Mouse (Mus musculus) cerebellum, adult 2 months (tissue): Measurements from ENCODE around the gene Ngdn. TPM values are rescaled to one million over a fixed set of nuclear protein-coding genes. Genes with fewer than 3 reads are reported as not detected.
"Not testable (repeated sequence)": the region's sequence is repeated elsewhere in the genome, so short reads cannot be mapped to it uniquely, and the experiment has no call there.

ENCODE experiments used
- DNase-seq, 2 experiments: peaks; one replicate each; pipeline ENCODE4 v3.0.0; 2021
- H3K27ac ChIP-seq: fragments of 200-500 bp; 2 replicates; pipeline ENCODE4 v1.5.1; 2012; ENCODE audit warnings: low read length, control low read depth, inconsistent platforms; ENCODE audit not compliant: insufficient read depth
- H3K27me3 ChIP-seq: fragments of 200-500 bp; 2 replicates; pipeline ENCODE4 v1.6.1; 2012; ENCODE audit warnings: inconsistent platforms, mild to moderate bottlenecking, low read length, moderate library complexity; ENCODE audit not compliant: control insufficient read depth, insufficient read depth
- H3K4me1 ChIP-seq: fragments of 200-500 bp; 2 replicates; pipeline ENCODE4 v1.6.1; 2011; ENCODE audit warnings: low read length; ENCODE audit not compliant: control insufficient read depth, insufficient read depth
- H3K4me3 ChIP-seq: fragments of 200-500 bp; replicated peaks from 2 replicates; pipeline ENCODE3; 2011; ENCODE audit warnings: mild to moderate bottlenecking, low read depth, low read length, control low read depth; ENCODE audit not compliant: insufficient read depth
- CTCF ChIP-seq: fragments of 200-500 bp; IDR thresholded peaks from 2 replicates; pipeline ENCODE4 v1.5.1; 2011; ENCODE audit warnings: low read depth, mild to moderate bottlenecking, control low read depth, low read length, moderate library complexity, borderline replicate concordance; ENCODE audit not compliant: insufficient read depth
- POLR2A ChIP-seq: fragments of 200-500 bp; IDR thresholded peaks from 2 replicates; pipeline ENCODE4 v1.6.1; 2011; ENCODE audit warnings: low read length, control low read depth, borderline replicate concordance; ENCODE audit not compliant: insufficient read depth
- WGBS: fragments of 180-500 bp; shearing (Covaris S2); methylation state at CpG from one replicate; pipeline ENCODE4 v1.1.7; 2018; 5-methylcytosine and 5-hydroxymethylcytosine counted together
- polyA plus RNA-seq: library from polyadenylated mRNA; depleted of rRNA; stranded (reverse); fragments of >200 nt; gene quantifications from 2 replicates; pipeline ENCODE4 v1.2.3, GENCODE M21; 2012

Gene Ngdn
- polyA plus RNA-seq, 1 experiment, result 49.4 TPM

GRCm38 (mm10) chr14:54994136-54994868 is 21.0 kb upstream of the Ngdn start, which contains the start of gene Myh7:
Myh7 (minus strand) TSS chr14:54994626.
- Histone ChIP-seq H3K4me1 (no peaks in the 10 kb centered on the region), H3K4me3 (no peak within 1 kb of the TSS), H3K27me3 (no peaks in the 10 kb centered on the region), H3K27ac (no peak within 1 kb of the TSS)
- DNase-seq, result no peak
- TF ChIP-seq CTCF, result no peak
- no peak for TF ChIP-seq POLR2A
- WGBS, result 69% methylated on average over 11 of the region's 11 CpGs

- Histone ChIP-seq H3K4me3 (no peak overlapping the region), H3K4me1 (no peaks in the 10 kb centered on the region), H3K27me3 (no peaks in the 10 kb centered on the region), H3K27ac (no peak overlapping the region)
- no peak for DNase-seq
- TF ChIP-seq CTCF, result no peak
- TF ChIP-seq POLR2A, result no peak
Observed at GRCm38 (mm10) chr14:54994869-54995186, 20.4 kb upstream of the Ngdn start.

- no peaks in the 10 kb centered on the region for H3K4me1 ChIP-seq
- H3K27ac ChIP-seq, result no peak overlapping the region
- no peaks in the 10 kb centered on the region for H3K27me3 ChIP-seq
- 43% methylated on average over 14 of the region's 14 CpGs for WGBS
- DNase-seq, result no peak
- TF ChIP-seq CTCF, result no peak
- TF ChIP-seq POLR2A, result no peak
- no peak overlapping the region for H3K4me3 ChIP-seq
Observed at GRCm38 (mm10) chr14:54995457-54996138, 19.7 kb upstream of the Ngdn start.

GRCm38 (mm10) chr14:54996793-54997192 is 18.5 kb upstream of the Ngdn start:
- no peak overlapping the region for H3K4me3 ChIP-seq
- DNase-seq, result no peak
- no peak overlapping the region for H3K27ac ChIP-seq
- H3K4me1 ChIP-seq, result no peaks in the 10 kb centered on the region
- TF ChIP-seq POLR2A, result no peak
- no peak for TF ChIP-seq CTCF
- WGBS, result 67% methylated on average over 9 of the region's 9 CpGs
- no peaks in the 10 kb centered on the region for H3K27me3 ChIP-seq

GRCm38 (mm10) chr14:54997297-54997696 is 18.0 kb upstream of the Ngdn start:
- 63% methylated on average over 4 of the region's 4 CpGs for WGBS
- no peaks in the 10 kb centered on the region for H3K4me1 ChIP-seq
- no peak overlapping the region for H3K27ac ChIP-seq
- no peak for TF ChIP-seq POLR2A
- TF ChIP-seq CTCF, result no peak
- no peaks in the 10 kb centered on the region for H3K27me3 ChIP-seq
- H3K4me3 ChIP-seq, result no peak overlapping the region
- DNase-seq, result no peak

GRCm38 (mm10) chr14:54998680-54999079 is 16.6 kb upstream of the Ngdn start:
- Histone ChIP-seq H3K27me3 (no peaks in the 10 kb centered on the region), H3K27ac (no peak overlapping the region), H3K4me1 (peaks cover 2% of the 10 kb centered on the region; the same call in 1 of the 2 replicates), H3K4me3 (no peak overlapping the region)
- DNase-seq, result no peak
- TF ChIP-seq CTCF (no peak), POLR2A (no peak)

GRCm38 (mm10) chr14:54999868-55000267 is 15.4 kb upstream of the Ngdn start:
- H3K4me1 ChIP-seq, H3K4me3 ChIP-seq, H3K27me3 ChIP-seq, DNase-seq, H3K27ac ChIP-seq: not testable (repeated sequence)
- 76% methylated on average over 5 of the region's 5 CpGs for WGBS

GRCm38 (mm10) chr14:55000814-55001213 is 14.4 kb upstream of the Ngdn start:
- Histone ChIP-seq H3K27me3 (no peaks in the 10 kb centered on the region), H3K27ac (no peak overlapping the region), H3K4me1 (peaks cover 9% of the 10 kb centered on the region; the same call in 1 of the 2 replicates), H3K4me3 (no peak overlapping the region)
- WGBS, result 88% methylated on average over 6 of the region's 6 CpGs
- TF ChIP-seq POLR2A, result no peak
- no peak for TF ChIP-seq CTCF
- no peak for DNase-seq
